29 mouse cellular contexts compared by ENCODE assay signal in the genomic region with DNA sequence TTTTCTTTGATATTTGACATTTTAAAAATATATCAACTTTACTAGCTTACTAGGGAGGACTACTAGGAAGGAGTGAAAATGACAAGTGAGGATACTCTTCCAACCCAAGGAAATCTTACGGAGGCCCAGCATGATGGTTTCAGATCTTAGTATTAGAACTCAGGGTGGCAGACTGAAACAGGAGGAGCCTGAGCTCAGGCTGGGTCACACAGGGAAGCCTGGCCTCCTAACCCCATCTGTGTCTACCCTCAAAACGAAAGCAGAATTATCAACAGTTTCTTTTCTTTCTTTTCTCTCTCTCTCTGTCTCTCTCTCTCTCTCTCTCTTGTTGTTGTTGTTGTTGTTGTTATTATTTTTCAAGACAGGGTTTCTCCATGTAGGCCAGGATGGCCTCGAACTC.
DNase-seq lines count a peak whose midpoint lies in the region; ATAC-seq lines count a peak whose summit lies in the region.
"Had no signal": no experiment of that assay in that cellular context is flagged by ENCODE, and none has a peak within 500 bp of the region (broad histone marks: within the 10 kb centered on the region; RNA-seq: fewer than 3 reads in every experiment).

No protein-coding gene starts in this region.

- ATAC-seq in hematopoietic stem cell, adult 5-6 weeks (replicated peaks in 1 of 2; ENCODE audit: insufficient read depth in 1 of 2, low FRiP score in 2 of 2, low TSS enrichment in 1 of 2, low read depth in 1 of 2, poor library complexity in 2 of 2, severe bottlenecking in 2 of 2), result peak; percentile 62 to 80; a peak in 3 of 4 replicates
- peak; percentile 57 for ATAC-seq in megakaryocyte progenitor cell, adult 5-6 weeks (replicated peaks; ENCODE audit: poor library complexity)
- ATAC-seq in hindbrain, embryonic 12.5 days (ENCODE audit: low FRiP score), result no peak
- ATAC-seq: forebrain, embryonic 14.5 days; intestine, embryonic 16.5 days had no signal

- peak; percentile 86 for DNase-seq in A20 (ENCODE audit: low read depth, low spot score)
- peak; percentile 53 for DNase-seq in CD4-positive, CD25-positive, alpha-beta regulatory T cell, adult 2 months (ENCODE audit: low read depth, low spot score)
- no peak for DNase-seq in kidney, postnatal 4 days
- DNase-seq in limb, embryonic 10.5 days (ENCODE audit: low spot score), result no peak
- no peak for DNase-seq in kidney, postnatal 10 days
- DNase-seq: adrenal gland, postnatal 10 days; cerebellum, adult 18-20 months; cerebellum, postnatal 25 days; embryo, embryonic 11 days; gastrocnemius, postnatal 14 days; heart, adult 18-20 months; kidney, adult 9 months; kidney, postnatal 36 days; layer of hippocampus, adult 9-11 months; lung, postnatal 36 days; retina, postnatal 1 day; right cerebral cortex, postnatal 4 days had no signal

- H3K27ac ChIP-seq in limb, embryonic 10.5 days, result no peak overlapping the region
- H3K27ac ChIP-seq in hindbrain, embryonic 12.5 days, result no peak overlapping the region
- H3K27ac ChIP-seq: hindbrain, embryonic 15.5 days; left cerebral cortex, adult 2 months; limb, embryonic 15.5 days; liver, embryonic 14.5 days; lung, embryonic 15.5 days; midbrain, embryonic 12.5 days had no signal

- H3K4me2 ChIP-seq in hindbrain, embryonic 12.5 days (replicated peaks), result no peak overlapping the region
- H3K4me2 ChIP-seq: heart, embryonic 12.5 days; hindbrain, embryonic 15.5 days; limb, embryonic 15.5 days; lung, embryonic 15.5 days; midbrain, embryonic 12.5 days had no signal

- H3K4me1 ChIP-seq in limb, embryonic 10.5 days, result no peaks in the 10 kb centered on the region
- peaks cover 2% of the 10 kb centered on the region; the same call in 1 of the 2 replicates for H3K4me1 ChIP-seq in hindbrain, embryonic 12.5 days
- H3K4me1 ChIP-seq: limb, embryonic 15.5 days; lung, embryonic 15.5 days had no signal

- H3K4me3 ChIP-seq in limb, embryonic 10.5 days, result no peak overlapping the region
- no peak overlapping the region for H3K4me3 ChIP-seq in hindbrain, embryonic 12.5 days
- H3K4me3 ChIP-seq: heart, embryonic 12.5 days; hindbrain, embryonic 15.5 days; left cerebral cortex, adult 2 months; limb, embryonic 15.5 days; lung, embryonic 15.5 days; midbrain, embryonic 12.5 days had no signal

- H3K36me3 ChIP-seq in limb, embryonic 10.5 days, result peaks cover 16% of the 10 kb centered on the region
- H3K36me3 ChIP-seq in hindbrain, embryonic 12.5 days, result peaks cover 3% of the 10 kb centered on the region; the same call in 1 of the 2 replicates
- H3K36me3 ChIP-seq: hindbrain, embryonic 15.5 days; limb, embryonic 15.5 days had no signal

- H3K27me3 ChIP-seq in limb, embryonic 10.5 days (ENCODE audit: low read depth, poor library complexity, severe bottlenecking), result no peaks in the 10 kb centered on the region
- H3K27me3 ChIP-seq in hindbrain, embryonic 12.5 days, result no peaks in the 10 kb centered on the region
- H3K27me3 ChIP-seq: heart, embryonic 12.5 days; hindbrain, embryonic 15.5 days; limb, embryonic 15.5 days; lung, embryonic 15.5 days; midbrain, embryonic 12.5 days had no signal

- H3K9ac ChIP-seq in hindbrain, embryonic 12.5 days, result no peak overlapping the region
- H3K9ac ChIP-seq: heart, embryonic 12.5 days; hindbrain, embryonic 15.5 days; limb, embryonic 15.5 days; liver, embryonic 14.5 days; lung, embryonic 15.5 days; midbrain, embryonic 12.5 days had no signal

- no peaks in the 10 kb centered on the region for H3K9me3 ChIP-seq in limb, embryonic 10.5 days (replicated peaks)
- H3K9me3 ChIP-seq in hindbrain, embryonic 12.5 days (replicated peaks), result no peaks in the 10 kb centered on the region
- H3K9me3 ChIP-seq: heart, embryonic 12.5 days; hindbrain, embryonic 15.5 days; limb, embryonic 15.5 days; lung, embryonic 15.5 days; midbrain, embryonic 12.5 days had no signal

- 98% methylated on average over 3 of the region's 3 CpGs for WGBS in limb, embryonic 10.5 days
- 92% methylated on average over 3 of the region's 3 CpGs for WGBS in hindbrain, embryonic 12.5 days

Comparison
In these comparisons a context has a peak if more than half of its experiments do, and no peak if none do; other contexts are left out.
1. DNase-seq: peak in A20 (single experiment) and CD4-positive, CD25-positive, alpha-beta regulatory T cell, adult 2 months (single experiment); none in kidney, postnatal 4 days (0 of 2), limb, embryonic 10.5 days (single experiment) and kidney, postnatal 10 days (single experiment).